Mouse (Mus musculus) neutrophil, adult 65 days (primary cell): ENCODE results near the gene Prrg4. TPM values are rescaled to one million over a fixed set of nuclear protein-coding genes. Genes with fewer than 3 reads are reported as not detected.

Experiments used
- total RNA-seq: library from RNA; stranded (reverse); gene quantifications from 2 replicates; pipeline ENCODE4 v1.2.4, GENCODE M21; 2023

Gene Prrg4
- total RNA-seq, result 0.84 and 1.3 TPM in 2 replicates

DNA sequence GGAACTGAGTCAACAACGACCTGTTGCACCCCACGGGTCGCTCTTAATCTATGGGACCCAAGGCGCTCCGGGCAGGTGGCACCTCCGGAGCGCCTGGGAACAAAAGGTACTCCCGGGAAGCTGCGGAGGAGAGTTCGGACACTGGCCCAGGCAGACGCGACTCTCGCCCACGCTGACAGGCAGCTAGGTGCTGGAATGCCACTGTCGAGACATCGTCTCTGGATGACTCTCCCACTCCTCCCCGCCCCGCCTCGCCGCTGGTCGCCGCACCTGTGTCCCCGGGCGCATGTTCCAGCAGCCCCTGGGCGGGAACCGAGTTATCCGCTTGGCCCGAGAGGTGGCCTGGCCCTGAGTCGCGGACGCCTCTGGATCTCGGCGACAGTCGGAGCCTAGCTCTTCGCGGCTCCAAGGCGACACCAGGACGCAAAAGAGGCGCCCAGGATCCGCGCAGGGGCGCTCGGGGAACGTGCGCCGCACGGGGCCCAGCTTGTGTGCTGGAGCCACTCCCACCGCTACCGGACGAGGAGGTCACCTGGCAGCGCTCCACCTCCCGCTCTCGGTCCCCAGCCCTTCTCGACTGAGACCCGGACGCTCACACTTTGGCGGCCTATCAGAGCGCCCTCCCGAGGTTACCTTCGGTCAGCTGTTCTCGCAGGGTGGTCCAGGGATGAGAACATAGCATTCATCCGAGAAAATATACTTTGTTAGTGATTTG is at the start of gene Prrg4:
Gene Prrg4 (minus strand): TSS at position 601 of the 715 bp plus-strand sequence.

DNA sequence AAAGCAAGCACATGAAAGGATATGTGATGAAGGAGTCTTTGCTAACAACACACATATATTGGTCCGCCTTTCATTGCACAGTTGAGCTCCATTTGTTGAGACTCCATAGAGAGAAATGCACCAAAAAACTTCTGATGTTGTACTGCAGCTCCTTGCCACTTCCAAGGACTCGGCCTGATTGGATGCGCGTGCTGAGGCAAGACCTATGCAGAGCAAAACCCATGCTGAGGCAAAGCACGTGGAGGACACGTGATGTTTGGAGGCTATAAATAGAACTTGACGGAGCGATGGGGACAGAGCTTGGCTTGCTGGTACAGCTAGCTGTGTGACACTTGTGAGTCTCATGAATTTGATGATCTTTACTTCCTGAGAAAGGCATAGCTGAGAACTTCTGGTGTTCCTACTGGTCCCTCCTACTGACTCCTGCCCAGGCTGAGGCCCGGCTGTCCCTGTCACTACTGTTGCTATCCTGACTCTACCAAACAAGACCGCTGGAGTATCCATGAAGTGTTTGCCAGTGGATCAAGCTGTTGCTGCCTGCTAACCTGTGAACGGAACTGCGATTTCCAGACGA is 17.7 kb upstream of the Prrg4 start, which contains the start of gene Ccdc73:
Gene Ccdc73 (plus strand): TSS at position 524 of the 574 bp plus-strand sequence.

DNA sequence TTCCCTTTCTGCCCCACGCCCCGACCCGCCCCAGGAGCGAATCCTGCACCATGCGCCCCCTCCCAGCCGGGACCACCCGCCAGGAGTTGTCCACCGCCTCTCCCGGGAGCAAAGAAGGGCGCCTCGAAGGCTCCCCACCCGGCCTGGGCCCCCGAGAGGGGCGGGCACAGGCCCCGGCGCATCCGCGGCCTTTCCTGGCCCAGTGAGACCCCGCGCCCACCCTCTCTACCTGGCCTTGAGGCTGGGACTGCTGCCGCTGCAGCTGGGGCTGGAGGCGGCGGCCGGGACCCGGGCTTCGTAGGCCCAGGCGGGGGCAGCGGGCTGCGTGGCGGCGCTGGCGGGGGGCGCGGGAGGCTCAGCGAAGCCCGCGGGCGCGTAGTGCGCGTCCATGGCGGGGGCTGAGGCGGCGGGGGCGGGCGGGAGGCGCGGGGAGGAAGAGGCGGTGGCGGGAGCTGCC is 33.3 kb downstream of the Prrg4 start, which contains the start of gene Qser1:
Gene Qser1 (minus strand): TSS at position 390 of the 457 bp plus-strand sequence.

Other genes starting within 250 kb of the Prrg4 start
- 3.4 and 3.7 TPM in 2 replicates for gene Tcp11l1, start 137.7 kb downstream of the Prrg4 start, total RNA-seq
- not detected in 2 replicates for gene Pin1rt1, start 133.5 kb downstream of the Prrg4 start, total RNA-seq
- 2.1 and 2.4 TPM in 2 replicates for gene Depdc7, start 107.0 kb downstream of the Prrg4 start, total RNA-seq
- 4.2 and 4.6 TPM in 2 replicates for gene Qser1, start 33.1 kb downstream of the Prrg4 start, total RNA-seq
- 2.0 TPM in 1 of 2 replicates, not detected in the other for gene Ccdc73, start 17.9 kb upstream of the Prrg4 start, total RNA-seq
- gene Eif3m, start 167.2 kb upstream of the Prrg4 start, total RNA-seq, result 49.2 and 58.1 TPM in 2 replicates
- gene Gm11060, start 242.1 kb upstream of the Prrg4 start, total RNA-seq, result not detected in 2 replicates